Mouse (Mus musculus): Measurements from ENCODE around the gene Chrna4.

- TF ChIP-seq POU5F1 (IDR thresholded peaks at IDR 0.05; ENCODE audit: borderline replicate concordance, low read length) = no peak
- TF ChIP-seq CTCF (conservative IDR thresholded peaks at IDR 0.05; ENCODE audit: low read length) = no peak
These were observed 56.3 kb downstream of the Chrna4 start for GRCm38 (mm10) chr2:180987001-180987400.

Data from E14TG2a.4 (cell line).